ENCODE assay signal across 9 mouse cellular contexts in genomic region chr4:149719686-149720085, GRCm38 (mm10). TPM values are rescaled to one million over a fixed set of nuclear protein-coding genes. Genes with fewer than 3 reads are reported as not detected.
DNase-seq lines count a peak whose midpoint lies in the region; ATAC-seq and TF ChIP-seq lines count a peak whose summit lies in the region.
"Had no signal": no experiment of that assay in that cellular context is flagged by ENCODE, and none has a peak within 500 bp of the region (broad histone marks: within the 10 kb centered on the region; RNA-seq: fewer than 3 reads in every experiment).

No protein-coding gene starts in this region.

- H3K27me3 ChIP-seq in kidney, postnatal 0 days (ENCODE audit: insufficient read depth, low read length), result no peaks in the 10 kb centered on the region
- H3K27me3 ChIP-seq in E14TG2a.4 (ENCODE audit: insufficient read depth, low read length), result no peaks in the 10 kb centered on the region
- H3K27me3 ChIP-seq in liver, embryonic 14.5 days (ENCODE audit: control insufficient read depth, insufficient read depth, low read length), result no peaks in the 10 kb centered on the region
- H3K27me3 ChIP-seq in forebrain, embryonic 10.5 days (ENCODE audit: poor library complexity, severe bottlenecking), result no peaks in the 10 kb centered on the region
- H3K27me3 ChIP-seq: liver, embryonic 13.5 days had no signal

- H3K4me3 ChIP-seq in kidney, postnatal 0 days (replicated peaks; ENCODE audit: low read depth, low read length), result no peak overlapping the region
- H3K4me3 ChIP-seq in E14TG2a.4 (replicated peaks; ENCODE audit: low read length), result no peak overlapping the region
- no peak overlapping the region for H3K4me3 ChIP-seq in bone marrow, adult 2 months (replicated peaks; ENCODE audit: control insufficient read depth, low read depth, low read length)
- H3K4me3 ChIP-seq in liver, embryonic 14.5 days (ENCODE audit: insufficient read depth in 1 of 2, low read depth in 2 of 2, low read length in 2 of 2), result no peak overlapping the region
- H3K4me3 ChIP-seq in forebrain, embryonic 10.5 days, result no peak overlapping the region
- H3K4me3 ChIP-seq: erythroblast, embryonic 14.5 days; liver, embryonic 13.5 days had no signal

- H3K4me2 ChIP-seq in kidney, postnatal 0 days (ENCODE audit: low read length), result no peak overlapping the region
- no peak overlapping the region for H3K4me2 ChIP-seq in liver, embryonic 14.5 days (ENCODE audit: low read depth)
- H3K4me2 ChIP-seq: liver, embryonic 13.5 days had no signal

- TF ChIP-seq EP300 in liver, embryonic 14.5 days (IDR thresholded peaks at IDR 0.05; ENCODE audit: low read depth), result no peak

- peaks cover 73% of the 10 kb centered on the region for H3K36me3 ChIP-seq in kidney, postnatal 0 days (ENCODE audit: insufficient read depth, low read length)
- H3K36me3 ChIP-seq in E14TG2a.4 (ENCODE audit: insufficient read depth, low read length), result peaks cover 98% of the 10 kb centered on the region
- H3K36me3 ChIP-seq in liver, embryonic 14.5 days (replicated peaks; ENCODE audit: control insufficient read depth, insufficient read depth, low read depth), result peaks cover 6% of the 10 kb centered on the region
- H3K36me3 ChIP-seq in forebrain, embryonic 10.5 days (replicated peaks), result peaks cover 100% of the 10 kb centered on the region

- no peak overlapping the region for H3K27ac ChIP-seq in kidney, postnatal 0 days
- H3K27ac ChIP-seq in bone marrow, adult 2 months (ENCODE audit: control insufficient read depth, insufficient read depth, low read depth, low read length, poor library complexity), result no peak overlapping the region
- no peak overlapping the region for H3K27ac ChIP-seq in liver, embryonic 14.5 days
- no peak overlapping the region for H3K27ac ChIP-seq in forebrain, embryonic 10.5 days
- H3K27ac ChIP-seq: liver, embryonic 13.5 days had no signal

- 78% methylated on average over 6 of the region's 6 CpGs for WGBS in kidney, postnatal 0 days
- WGBS in bone marrow, adult 2 months, result 79% methylated on average over 6 of the region's 6 CpGs
- 73% methylated on average over 6 of the region's 6 CpGs for WGBS in liver, embryonic 14.5 days (ENCODE audit: insufficient replicate concordance)
- WGBS in forebrain, embryonic 10.5 days, result 87% methylated on average over 6 of the region's 6 CpGs

- no peak for TF ChIP-seq POLR2A in bone marrow, adult 2 months (IDR thresholded peaks at IDR 0.05; ENCODE audit: borderline replicate concordance, control insufficient read depth, low read depth, low read length)

- no peak for DNase-seq in kidney, postnatal 0 days (ENCODE audit: low spot score)
- no peak for DNase-seq in kidney, postnatal 14 days
- peak in 1 of 3 experiments; percentile 33 for DNase-seq in liver, embryonic 14.5 days (ENCODE audit: low read depth in 3 of 3, low spot score in 3 of 3)
- no peak for DNase-seq in urinary bladder, adult 18-20 months (ENCODE audit: low spot score in 2 of 2)
- DNase-seq in forebrain, embryonic 10.5 days (ENCODE audit: extremely low spot score, low spot score), result no peak
- DNase-seq: liver, embryonic 13.5 days had no signal

- ATAC-seq in kidney, postnatal 0 days (replicated peaks; ENCODE audit: low FRiP score, low read depth), result no peak; the same call in 1 of the 2 replicates
- ATAC-seq in liver, embryonic 14.5 days (ENCODE audit: insufficient read depth), result no peak

- H3K4me1 ChIP-seq in kidney, postnatal 0 days (replicated peaks; ENCODE audit: insufficient read depth, low read length), result no peaks in the 10 kb centered on the region
- peaks cover 67% of the 10 kb centered on the region for H3K4me1 ChIP-seq in E14TG2a.4 (replicated peaks; ENCODE audit: low read depth, low read length)
- H3K4me1 ChIP-seq in bone marrow, adult 2 months (ENCODE audit: control insufficient read depth, insufficient read depth, low read length), result no peaks in the 10 kb centered on the region
- no peaks in the 10 kb centered on the region for H3K4me1 ChIP-seq in liver, embryonic 14.5 days (replicated peaks; ENCODE audit: control insufficient read depth in 2 of 2, insufficient read depth in 2 of 2, low read length in 1 of 2)
- H3K4me1 ChIP-seq in forebrain, embryonic 10.5 days, result peaks cover 2% of the 10 kb centered on the region; the same call in 1 of the 2 replicates
- H3K4me1 ChIP-seq: liver, embryonic 13.5 days had no signal

- H3K9me3 ChIP-seq in kidney, postnatal 0 days (replicated peaks; ENCODE audit: low read length), result no peaks in the 10 kb centered on the region
- H3K9me3 ChIP-seq in E14TG2a.4 (ENCODE audit: low read length), result no peaks in the 10 kb centered on the region
- H3K9me3 ChIP-seq in liver, embryonic 14.5 days (ENCODE audit: control insufficient read depth, low read length), result no peaks in the 10 kb centered on the region
- H3K9me3 ChIP-seq in forebrain, embryonic 10.5 days, result no peaks in the 10 kb centered on the region
- H3K9me3 ChIP-seq: liver, embryonic 13.5 days had no signal

- no peak overlapping the region for H3K9ac ChIP-seq in kidney, postnatal 0 days (ENCODE audit: low read depth, low read length)
- no peak overlapping the region for H3K9ac ChIP-seq in liver, embryonic 14.5 days (replicated peaks)
- H3K9ac ChIP-seq: liver, embryonic 13.5 days had no signal

- peak; percentile 70 for TF ChIP-seq CTCF in kidney, postnatal 0 days (IDR thresholded peaks at IDR 0.05; ENCODE audit: low read depth)
- peak; percentile 99 for TF ChIP-seq CTCF in E14TG2a.4 (conservative IDR thresholded peaks at IDR 0.05; ENCODE audit: low read length)
- peak; percentile 46 for TF ChIP-seq CTCF in bone marrow, adult 2 months (IDR thresholded peaks at IDR 0.05; ENCODE audit: control insufficient read depth, insufficient read depth, low read length)
- peak; percentile 64 for TF ChIP-seq CTCF in liver, embryonic 14.5 days (IDR thresholded peaks at IDR 0.05; ENCODE audit: low read depth)

RNA-seq across cellular contexts. Expression of gene Pik3cd, which starts 17.3 kb away (rescaled TPM):
- 3.6 and 3.8 TPM in 2 replicates for polyA plus RNA-seq in kidney, postnatal 0 days (2015; fragmentation: Nextera tagmentation; extraction: Ambion mirVana)
- 41.8 and 88.3 TPM in 2 replicates for polyA plus RNA-seq in bone marrow, adult 2 months (2011; ENCODE audit: insufficient read depth, insufficient read length, low replicate concordance, missing spikeins)
- polyA plus RNA-seq in liver, embryonic 14.5 days (2012; rRNA removed), result 3.9 and 4.0 TPM in 2 replicates
- polyA plus RNA-seq in liver, embryonic 14.5 days (2014; fragmentation: Nextera tagmentation; extraction: Ambion mirVana), result 4.3 and 5.7 TPM in 2 replicates
- 4.3 and 4.6 TPM in 2 replicates for polyA plus RNA-seq in forebrain, embryonic 10.5 days (2016; fragmentation: Nextera tagmentation; extraction: Ambion mirVana)

RNA-seq across cellular contexts. Expression of gene Tmem201, which starts 18.2 kb away (rescaled TPM):
- 22.3 and 23.5 TPM in 2 replicates for polyA plus RNA-seq in kidney, postnatal 0 days (2015; fragmentation: Nextera tagmentation; extraction: Ambion mirVana)
- 5.3 and 8.2 TPM in 2 replicates for polyA plus RNA-seq in bone marrow, adult 2 months (2011; ENCODE audit: insufficient read depth, insufficient read length, low replicate concordance, missing spikeins)
- 7.2 and 8.6 TPM in 2 replicates for polyA plus RNA-seq in liver, embryonic 14.5 days (2012; rRNA removed)
- polyA plus RNA-seq in liver, embryonic 14.5 days (2014; fragmentation: Nextera tagmentation; extraction: Ambion mirVana), result 3.5 and 4.1 TPM in 2 replicates
- 38.7 and 42.7 TPM in 2 replicates for polyA plus RNA-seq in forebrain, embryonic 10.5 days (2016; fragmentation: Nextera tagmentation; extraction: Ambion mirVana)

RNA-seq across cellular contexts. Expression of gene Slc25a33, which starts 54.4 kb away (rescaled TPM):
- 15.1 and 15.2 TPM in 2 replicates for polyA plus RNA-seq in kidney, postnatal 0 days (2015; fragmentation: Nextera tagmentation; extraction: Ambion mirVana)
- polyA plus RNA-seq in bone marrow, adult 2 months (2011; ENCODE audit: insufficient read depth, insufficient read length, low replicate concordance, missing spikeins), result 4.3 TPM in 1 of 2 replicates, not detected in the other
- polyA plus RNA-seq in liver, embryonic 14.5 days (2012; rRNA removed), result 3.3 and 4.8 TPM in 2 replicates
- polyA plus RNA-seq in liver, embryonic 14.5 days (2014; fragmentation: Nextera tagmentation; extraction: Ambion mirVana), result 7.8 and 9.8 TPM in 2 replicates
- 13.4 and 15.0 TPM in 2 replicates for polyA plus RNA-seq in forebrain, embryonic 10.5 days (2016; fragmentation: Nextera tagmentation; extraction: Ambion mirVana)

Comparison
In these comparisons a context has a peak if more than half of its experiments do, and no peak if none do; other contexts are left out.
1. CTCF ChIP-seq: peak in every context shown above with its lines; median percentile 99 in E14TG2a.4; 70 in kidney, postnatal 0 days; 64 in liver, embryonic 14.5 days; 46 in bone marrow, adult 2 months.